Mouse (Mus musculus) layer of hippocampus, adult 2 months (tissue): ENCODE results near the gene Sp1. TPM values are rescaled to one million over a fixed set of nuclear protein-coding genes. Genes with fewer than 3 reads are reported as not detected.

Experiments
- DNase-seq, 2 experiments: peaks; one replicate each; pipeline ENCODE4 v3.0.0; 2022; ENCODE audit warnings: low spot score in 2 of 2
- H3K27ac ChIP-seq: fragments of 200-600 bp; 2 replicates; pipeline ENCODE4 v1.8.1; 2022
- H3K4me3 ChIP-seq: fragments of 200-600 bp; 2 replicates; pipeline ENCODE4 v1.8.1; 2022; ENCODE audit warnings: mild to moderate bottlenecking
- CTCF ChIP-seq: fragments of 200-600 bp; conservative IDR thresholded peaks from 2 replicates; pipeline ENCODE4 v1.8.1; 2022; ENCODE audit warnings: antibody characterized with exemption, mild to moderate bottlenecking, moderate library complexity
- total RNA-seq, 2 experiments: library from RNA; stranded (reverse); gene quantifications; 2 replicates each; pipeline ENCODE4 v1.2.3; 2021

Sp1 gene
- total RNA-seq, 2 experiments from 2014 or later: 23.1 to 33.0 TPM

GRCm38 (mm10) chr15:102377810-102378262, 28.1 kb upstream of the Sp1 start:
- H3K4me3 ChIP-seq: no peak overlapping the region

GRCm38 (mm10) chr15:102381575-102381974, 24.4 kb upstream of the Sp1 start:
- peak; percentile 95 for TF ChIP-seq CTCF
- peak; percentile 63 to 83 for DNase-seq
- Histone ChIP-seq H3K4me3 (no peak overlapping the region), H3K27ac (no peak overlapping the region)

More at GRCm38 (mm10) chr15:102377810-102378262, 28.1 kb upstream of the Sp1 start:
- peak overlapping the region; percentile 91 for H3K27ac ChIP-seq
- no peak for TF ChIP-seq CTCF
- DNase-seq: no peak

GRCm38 (mm10) chr15:102383671-102384070, 22.3 kb upstream of the Sp1 start:
- no peak for TF ChIP-seq CTCF

GRCm38 (mm10) chr15:102386640-102387039, 19.3 kb upstream of the Sp1 start:
- Histone ChIP-seq H3K4me3 (no peak overlapping the region), H3K27ac (no peak overlapping the region)
- no peak for TF ChIP-seq CTCF
- DNase-seq: no peak

More at GRCm38 (mm10) chr15:102383671-102384070, 22.3 kb upstream of the Sp1 start:
- Histone ChIP-seq H3K27ac (no peak overlapping the region), H3K4me3 (no peak overlapping the region)
- no peak for DNase-seq

- no peak for DNase-seq
- Histone ChIP-seq H3K27ac (no peak overlapping the region), H3K4me3 (no peak overlapping the region)
- TF ChIP-seq CTCF: no peak
Measured at GRCm38 (mm10) chr15:102388942-102389341, 17.0 kb upstream of the Sp1 start.

- Histone ChIP-seq H3K4me3 (no peak overlapping the region), H3K27ac (no peak overlapping the region)
- no peak for DNase-seq
- no peak for TF ChIP-seq CTCF
Measured at GRCm38 (mm10) chr15:102392520-102392919, 13.4 kb upstream of the Sp1 start.

GRCm38 (mm10) chr15:102393584-102394014, 12.3 kb upstream of the Sp1 start:
- no peak for TF ChIP-seq CTCF
- no peak overlapping the region for H3K27ac ChIP-seq
- H3K4me3 ChIP-seq: no peak overlapping the region
- no peak for DNase-seq

GRCm38 (mm10) chr15:102395061-102395460, 10.9 kb upstream of the Sp1 start:
- no peak for DNase-seq
- Histone ChIP-seq H3K4me3 (no peak overlapping the region), H3K27ac (no peak overlapping the region)
- TF ChIP-seq CTCF: no peak

GRCm38 (mm10) chr15:102398629-102399028, 7.3 kb upstream of the Sp1 start:
- Histone ChIP-seq H3K4me3 (no peak overlapping the region; the same call in 1 of the 2 replicates), H3K27ac (no peak overlapping the region)
- DNase-seq: no peak
- no peak for TF ChIP-seq CTCF

GRCm38 (mm10) chr15:102399229-102400221, 6.4 kb upstream of the Sp1 start:
- H3K27ac ChIP-seq: peak overlapping the region; percentile 92
- peak overlapping the region; percentile 59 for H3K4me3 ChIP-seq

GRCm38 (mm10) chr15:102400476-102401045, 5.4 kb upstream of the Sp1 start:
- no peak for TF ChIP-seq CTCF
- no peak for DNase-seq
- peak overlapping the region; percentile 92 for H3K27ac ChIP-seq

More at GRCm38 (mm10) chr15:102399229-102400221, 6.4 kb upstream of the Sp1 start:
- TF ChIP-seq CTCF: no peak
- peak; percentile 63 to 66 for DNase-seq

GRCm38 (mm10) chr15:102401278-102401677, 4.7 kb upstream of the Sp1 start:
- no peak for TF ChIP-seq CTCF
- H3K4me3 ChIP-seq: no peak overlapping the region
- DNase-seq: no peak
- H3K27ac ChIP-seq: peak overlapping the region; percentile 92

More at GRCm38 (mm10) chr15:102400476-102401045, 5.4 kb upstream of the Sp1 start:
- no peak overlapping the region for H3K4me3 ChIP-seq

- no peak for TF ChIP-seq CTCF
- no peak for DNase-seq
- no peak overlapping the region for H3K27ac ChIP-seq
- no peak overlapping the region for H3K4me3 ChIP-seq
Measured at GRCm38 (mm10) chr15:102402210-102402609, 3.7 kb upstream of the Sp1 start.
